Mouse (Mus musculus) heart, postnatal 0 days (tissue): ENCODE data around the gene Zkscan4. TPM values are rescaled to one million over a fixed set of nuclear protein-coding genes. Genes with fewer than 3 reads are reported as not detected.
"Not testable (repeated sequence)": the region's sequence is repeated elsewhere in the genome, so short reads cannot be mapped to it uniquely, and the experiment has no call there.

ENCODE experiments used
- ATAC-seq: fragments of 200-750 bp; cut with Nextera tagmentation; 2 replicates; pipeline ENCODE4 v1.8.0; 2017; ENCODE audit warnings: low read depth, moderate number of reproducible peaks, moderate library complexity; ENCODE audit not compliant: insufficient read depth
- DNase-seq: peaks from one replicate; pipeline ENCODE4 v3.0.0-alpha.2; 2016; ENCODE audit warnings: low spot score
- H3K27ac ChIP-seq: fragments of 300-500 bp; sonication (generic); 2 replicates; pipeline ENCODE4 v1.5.1; 2014; ENCODE audit warnings: low read depth, mild to moderate bottlenecking
- H3K27me3 ChIP-seq: fragments of 300-500 bp; sonication (generic); 2 replicates; pipeline ENCODE4 v1.6.1; 2014; ENCODE audit warnings: low read length, mixed read lengths; ENCODE audit not compliant: control insufficient read depth, insufficient read depth
- H3K36me3 ChIP-seq: fragments of 300-500 bp; sonication (generic); replicated peaks from 2 replicates; pipeline ENCODE4 v1.6.1; 2014; ENCODE audit warnings: low read length, mixed read lengths; ENCODE audit not compliant: control insufficient read depth, insufficient read depth
- H3K4me1 ChIP-seq: fragments of 300-500 bp; sonication (generic); 2 replicates; pipeline ENCODE4 v1.6.1; 2014; ENCODE audit warnings: antibody characterized with exemption; ENCODE audit not compliant: control insufficient read depth, insufficient read depth
- H3K4me2 ChIP-seq: fragments of 300-500 bp; sonication (generic); 2 replicates; pipeline ENCODE4 v1.6.1; 2014; ENCODE audit warnings: low read depth, mild to moderate bottlenecking, low read length, moderate library complexity
- H3K4me3 ChIP-seq: fragments of 300-500 bp; sonication (generic); 2 replicates; pipeline ENCODE4 v1.5.1; 2014; ENCODE audit warnings: low read depth, low read length
- H3K9ac ChIP-seq: fragments of 300-500 bp; sonication (generic); replicated peaks from 2 replicates; pipeline ENCODE4 v1.6.1; 2014; ENCODE audit warnings: low read depth, low read length, mixed read lengths
- H3K9me3 ChIP-seq: fragments of 300-500 bp; sonication (generic); replicated peaks from 2 replicates; pipeline ENCODE4 v1.6.1; 2016; ENCODE audit warnings: low read length; ENCODE audit not compliant: control insufficient read depth
- CTCF ChIP-seq: IDR thresholded peaks from 2 replicates; pipeline ENCODE4 v1.5.1; 2016; ENCODE audit warnings: antibody characterized with exemption, control low read depth, low read depth
- EP300 ChIP-seq: IDR thresholded peaks from 2 replicates; pipeline ENCODE4 v1.6.1; 2016; ENCODE audit warnings: antibody characterized with exemption, low read depth
- WGBS: fragments of 180-500 bp; shearing (Covaris S2); extraction: QIAGEN DNeasy Blood & Tissue Kit; methylation state at CpG from one replicate; pipeline ENCODE4 v1.1.7; 2014; 5-methylcytosine and 5-hydroxymethylcytosine counted together
- polyA plus RNA-seq: library from polyadenylated mRNA; unstranded; fragments of >200 nt; fragmentation: Nextera tagmentation; extraction: Ambion mirVana; gene quantifications from 2 replicates; pipeline ENCODE4 v1.2.1, GENCODE M21; 2015
- total RNA-seq: library from RNA; depleted of rRNA; stranded (reverse); fragments of >200 nt; gene quantifications from 2 replicates; pipeline ENCODE4 v1.2.3, GENCODE M21; 2014; ENCODE audit warnings: low replicate concordance; rRNA removed

The Zkscan4 gene
- total RNA-seq, result 0.70 and 1.7 TPM in 2 replicates
- 1.9 and 2.0 TPM in 2 replicates for polyA plus RNA-seq

DNA sequence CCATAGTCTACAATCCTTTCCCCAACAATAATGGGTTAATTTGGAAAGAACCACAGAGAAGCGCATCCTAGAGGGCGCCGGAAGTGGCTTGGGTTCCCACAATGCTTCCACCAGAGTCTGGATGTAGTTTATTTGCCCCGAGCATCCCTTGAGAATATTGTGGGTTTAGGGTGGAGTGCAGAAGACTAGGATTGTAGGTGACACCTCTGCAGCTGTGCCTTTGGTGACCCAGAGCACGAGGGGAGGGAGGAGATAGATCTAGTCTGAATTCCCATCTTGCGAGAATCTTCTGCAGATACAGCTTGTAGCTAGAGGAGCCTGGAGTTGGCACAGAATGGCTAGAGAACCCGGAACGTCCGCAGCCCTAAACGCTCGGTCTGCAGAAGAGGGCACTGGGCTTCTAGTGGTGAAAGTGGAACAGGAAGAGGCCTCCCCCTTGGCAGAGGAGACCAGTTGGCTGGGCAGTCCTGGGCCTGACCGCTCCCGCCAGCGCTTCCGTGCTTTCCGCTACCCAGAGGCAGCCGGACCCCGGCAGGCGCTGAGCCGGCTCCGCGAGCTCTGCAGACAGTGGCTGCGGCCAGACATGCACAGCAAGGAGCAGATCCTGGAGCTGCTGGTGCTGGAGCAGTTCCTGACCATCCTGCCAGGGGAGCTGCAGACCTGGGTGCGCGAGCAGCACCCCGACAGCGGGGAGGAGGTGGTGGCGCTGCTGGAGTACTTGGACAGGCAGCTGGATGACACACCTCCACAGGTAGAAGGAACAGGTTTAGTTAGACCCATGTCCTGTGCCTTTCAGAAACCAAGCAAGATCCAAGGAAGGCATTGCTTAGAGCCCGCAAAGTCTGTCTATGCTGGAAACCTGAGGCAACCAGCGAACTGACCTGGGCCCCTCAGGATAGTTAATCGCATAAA is at the start of gene Zkscan4, which contains the start of gene Gm10065:
Gene Zkscan4 (plus strand): TSS at position 149 of the 912 bp plus-strand sequence.
Gene Gm10065 (minus strand): TSS at position 683 of the 912 bp plus-strand sequence.
- H3K4me1 ChIP-seq, H3K36me3 ChIP-seq, H3K9me3 ChIP-seq, H3K27me3 ChIP-seq: not testable (repeated sequence)
- Histone ChIP-seq H3K9ac (peak within 1 kb of the TSS; percentile 43), H3K27ac (peak within 1 kb of the TSS; percentile 78), H3K4me3 (peak within 1 kb of the TSS; percentile 56), H3K4me2 (peak within 1 kb of the TSS; percentile 64)
- TF ChIP-seq CTCF, result peak; percentile 18; the same call in 1 of the 2 replicates
- ATAC-seq (peak; percentile 84), DNase-seq (peak; percentile 50)
- WGBS, result 5% methylated on average over 31 of the region's 31 CpGs

DNA sequence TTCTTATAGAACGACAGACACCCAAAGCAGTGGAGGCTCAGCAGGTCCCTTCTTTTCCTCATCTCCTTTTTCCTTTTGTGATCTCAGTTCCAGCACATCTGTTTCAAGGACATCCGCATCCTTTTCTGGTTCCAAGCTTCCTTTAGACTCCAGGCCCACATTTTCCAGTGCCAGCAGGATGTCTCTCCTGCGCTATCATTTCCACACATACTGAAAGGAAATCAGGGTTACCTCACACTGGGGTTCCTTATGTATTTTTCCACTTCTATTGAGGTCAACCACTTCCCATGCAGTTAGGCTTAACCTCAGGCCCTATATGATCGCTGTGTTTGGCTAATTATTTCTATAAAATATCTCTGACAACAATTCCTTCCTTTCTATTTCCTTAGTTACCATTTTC is 43.2 kb upstream of the Zkscan4 start:
- no peak overlapping the region for H3K9ac ChIP-seq
- H3K27ac ChIP-seq, result no peak overlapping the region
- H3K27me3 ChIP-seq, result no peaks in the 10 kb centered on the region
- H3K36me3 ChIP-seq, result no peaks in the 10 kb centered on the region
- no peak overlapping the region for H3K4me2 ChIP-seq
- H3K4me3 ChIP-seq, result no peak overlapping the region
- DNase-seq (no peak), ATAC-seq (peak; percentile 44; the same call in 1 of the 2 replicates)
- 59% methylated on average over 4 of the region's 4 CpGs for WGBS
- TF ChIP-seq EP300 (no peak), CTCF (no peak)
- 0 out of 2 replicates have a peak, but pooled peaks cover 3% of the 10 kb centered on the region for H3K4me1 ChIP-seq
- H3K9me3 ChIP-seq, result no peaks in the 10 kb centered on the region

DNA sequence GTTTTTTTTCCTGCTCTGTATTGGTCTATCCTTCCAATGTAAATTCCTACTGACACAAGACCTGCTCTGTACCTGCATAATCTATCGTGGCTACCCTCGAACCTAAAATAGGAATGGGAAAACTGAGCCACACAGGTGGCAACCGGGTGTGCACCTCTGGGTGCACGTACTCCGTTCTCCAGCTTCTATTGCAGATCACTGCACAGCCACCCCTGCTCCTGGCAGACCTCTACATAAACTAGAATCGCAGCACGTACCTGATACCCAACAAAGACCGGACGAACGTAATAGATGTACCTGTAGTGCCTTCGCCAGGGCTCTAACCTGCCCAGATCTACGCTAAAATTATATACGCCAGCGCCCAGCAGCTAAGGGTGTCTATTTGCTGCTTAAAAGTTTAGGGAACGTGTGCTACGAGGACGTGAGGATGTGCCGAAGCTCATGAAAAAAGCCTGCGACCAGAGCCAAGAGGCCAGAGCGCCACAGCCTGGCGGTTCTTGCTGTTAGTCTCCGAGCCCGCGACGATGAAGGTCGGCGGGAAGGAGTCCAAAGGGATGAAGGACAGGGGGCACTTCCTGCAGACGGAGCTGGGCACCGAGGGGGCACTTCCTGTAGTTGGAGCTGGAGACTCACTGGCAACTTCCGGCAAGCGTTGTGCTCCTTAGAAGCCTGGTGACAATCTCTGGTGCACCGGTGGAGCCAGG is 38.1 kb upstream of the Zkscan4 start, which contains the start of gene Pgbd1:
Gene Pgbd1 (minus strand): TSS at position 556 of the 704 bp plus-strand sequence.
- Histone ChIP-seq H3K4me2 (peak within 1 kb of the TSS; percentile 78), H3K36me3 (peaks cover 26% of the 10 kb centered on the region), H3K27ac (peak within 1 kb of the TSS; percentile 75), H3K9ac (peak within 1 kb of the TSS; percentile 54), H3K9me3 (no peaks in the 10 kb centered on the region), H3K4me3 (peak within 1 kb of the TSS; percentile 62), H3K4me1 (no peaks in the 10 kb centered on the region), H3K27me3 (no peaks in the 10 kb centered on the region)
- WGBS, result under 1% methylated on average over 32 of the region's 32 CpGs
- DNase-seq, result peak; percentile 74
- peak; percentile 89 for ATAC-seq
- peak; percentile 49 for TF ChIP-seq CTCF
- TF ChIP-seq EP300, result no peak

DNA sequence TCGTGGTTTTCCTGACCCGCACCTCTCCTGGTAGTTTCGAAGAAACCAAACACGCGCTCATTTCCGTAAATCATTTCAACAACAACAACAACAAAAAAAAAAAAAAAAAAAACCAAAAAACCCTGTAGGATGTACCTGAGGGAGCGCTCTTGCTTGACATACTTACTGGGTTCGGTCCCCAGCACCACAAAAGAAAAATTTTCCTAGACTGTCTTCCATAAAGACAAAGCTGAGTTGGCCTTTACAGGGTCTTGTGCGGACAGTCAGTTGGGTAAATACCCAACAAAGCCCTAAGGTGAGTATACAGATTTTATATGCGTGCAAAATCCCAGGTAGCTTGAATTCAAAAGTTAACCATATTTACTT is 37.5 kb upstream of the Zkscan4 start:
- TF ChIP-seq CTCF (no peak), EP300 (no peak)
- H3K4me2 ChIP-seq, result peak overlapping the region; percentile 78
- H3K4me1 ChIP-seq, result no peaks in the 10 kb centered on the region
- peaks cover 32% of the 10 kb centered on the region for H3K36me3 ChIP-seq
- H3K9ac ChIP-seq, result peak overlapping the region; percentile 54; the same call in 1 of the 2 replicates
- no peaks in the 10 kb centered on the region for H3K9me3 ChIP-seq
- no peak for ATAC-seq
- no peaks in the 10 kb centered on the region for H3K27me3 ChIP-seq
- WGBS, result 18% methylated on average over 10 of the region's 10 CpGs
- peak overlapping the region; percentile 62 for H3K4me3 ChIP-seq
- peak overlapping the region; percentile 75 for H3K27ac ChIP-seq
- DNase-seq, result no peak

DNA sequence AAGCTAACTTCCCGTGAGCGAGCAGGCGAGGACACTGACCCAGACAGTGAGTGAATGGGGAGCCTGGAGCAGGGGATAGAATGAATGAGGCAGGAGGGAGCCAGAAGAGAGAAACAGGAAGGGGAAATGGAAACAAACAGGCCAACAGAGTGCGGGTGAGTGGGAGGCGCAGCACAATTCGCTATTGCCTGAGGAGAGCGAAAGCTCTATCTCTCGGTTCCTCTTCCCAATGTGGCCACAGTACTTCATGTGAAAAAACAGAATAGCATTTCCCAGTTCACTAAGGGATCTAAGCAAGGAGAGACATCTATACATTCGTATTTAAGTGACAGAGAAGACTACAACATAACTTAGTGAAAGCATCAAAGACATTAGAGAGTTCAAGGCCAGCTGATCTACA is 31.9 kb upstream of the Zkscan4 start:
- Histone ChIP-seq H3K9me3 (no peaks in the 10 kb centered on the region), H3K36me3 (peaks cover 65% of the 10 kb centered on the region), H3K27ac (no peak overlapping the region), H3K27me3 (no peaks in the 10 kb centered on the region), H3K4me2 (no peak overlapping the region), H3K4me1 (no peaks in the 10 kb centered on the region), H3K9ac (no peak overlapping the region), H3K4me3 (no peak overlapping the region)
- no peak for TF ChIP-seq EP300
- TF ChIP-seq CTCF, result no peak
- no peak for ATAC-seq
- 83% methylated on average over 9 of the region's 9 CpGs for WGBS
- DNase-seq, result no peak
